Comparison of ENCODE assay signal across 8 mouse cellular contexts in the genomic region with DNA sequence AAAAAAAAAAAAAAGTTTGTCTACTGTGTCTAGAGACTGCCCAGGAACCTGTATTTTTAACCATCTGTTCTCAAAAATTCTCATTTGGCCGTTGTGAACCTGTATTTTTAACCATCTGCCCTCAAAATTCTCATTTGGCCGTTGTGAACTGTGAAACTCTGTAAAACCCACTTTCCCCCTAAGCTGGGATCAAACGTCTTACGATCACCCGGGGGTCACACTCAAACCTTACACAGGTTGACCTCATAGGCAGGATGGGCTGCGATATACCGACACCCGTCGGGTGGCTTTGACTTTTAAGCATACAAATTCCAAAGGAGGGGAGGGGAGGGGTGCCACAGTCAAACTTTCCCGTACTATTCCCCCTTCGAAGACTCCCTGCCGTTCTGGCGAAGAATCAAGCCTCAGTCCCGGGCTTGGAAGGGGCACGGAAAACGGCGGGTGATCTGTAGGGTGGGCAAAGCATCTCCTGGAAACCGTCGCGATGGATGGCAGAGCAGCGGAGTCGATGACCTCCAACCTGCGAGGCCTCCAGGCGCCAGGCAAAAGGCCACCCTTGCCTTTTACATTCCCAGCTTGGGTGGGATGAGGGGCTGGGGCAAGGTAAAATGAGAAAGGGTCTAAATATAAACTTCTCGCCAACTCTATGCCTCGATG. TPM values are rescaled to one million over a fixed set of nuclear protein-coding genes. Genes with fewer than 3 reads are reported as not detected.
DNase-seq lines count a peak whose midpoint lies in the region; ATAC-seq and TF ChIP-seq lines count a peak whose summit lies in the region.

No protein-coding gene starts in this region.

- DNase-seq in adrenal gland, adult (ENCODE audit: inconsistent age in 2 of 2, low spot score in 1 of 2): peak; percentile 45 to 73
- no peak for DNase-seq in adrenal gland, postnatal 4 days (ENCODE audit: low spot score in 2 of 2)
- DNase-seq in testis, postnatal 14 days (ENCODE audit: low spot score): no peak
- DNase-seq in hindbrain, embryonic 11.5 days (ENCODE audit: low spot score): peak; percentile 54
- peak; percentile 45 for DNase-seq in lung, postnatal 10 days
- DNase-seq in thymus, postnatal 36 days: peak; percentile 48 to 52
- DNase-seq in gastrocnemius, postnatal 4 days (ENCODE audit: low spot score in 2 of 2): no peak

- peaks cover 29% of the 10 kb centered on the region for H3K4me1 ChIP-seq in testis, adult 2 months (ENCODE audit: control insufficient read depth, insufficient read depth, low read length)
- peaks cover 14% of the 10 kb centered on the region; the same call in 1 of the 2 replicates for H3K4me1 ChIP-seq in hindbrain, embryonic 11.5 days (replicated peaks; ENCODE audit: control insufficient read depth, insufficient read depth, low read length)

- H3K4me3 ChIP-seq in testis, adult 2 months (ENCODE audit: control insufficient read depth, low read depth, low read length): peak overlapping the region; percentile 90
- peak overlapping the region; percentile 87 for H3K4me3 ChIP-seq in hindbrain, embryonic 11.5 days (ENCODE audit: low read depth, low read length)

- H3K4me2 ChIP-seq in hindbrain, embryonic 11.5 days (replicated peaks; ENCODE audit: low read depth, low read length): peak overlapping the region; percentile 85

- H3K9ac ChIP-seq in hindbrain, embryonic 11.5 days (ENCODE audit: low read depth, low read length): peak overlapping the region; percentile 87

- no peaks in the 10 kb centered on the region for H3K9me3 ChIP-seq in hindbrain, embryonic 11.5 days (ENCODE audit: control insufficient read depth, low read length)

- TF ChIP-seq CTCF in testis, adult 2 months (IDR thresholded peaks at IDR 0.05; ENCODE audit: control insufficient read depth, insufficient read depth, insufficient replicate concordance, low read depth, low read length): no peak

- no peaks in the 10 kb centered on the region for H3K27me3 ChIP-seq in testis, adult 2 months (ENCODE audit: control insufficient read depth, insufficient read depth, low read length)
- no peaks in the 10 kb centered on the region for H3K27me3 ChIP-seq in hindbrain, embryonic 11.5 days (ENCODE audit: control insufficient read depth, insufficient read depth, low read length)

- H3K27ac ChIP-seq in testis, adult 2 months (ENCODE audit: control insufficient read depth, insufficient read depth, low read depth, low read length): peak overlapping the region; percentile 22
- H3K27ac ChIP-seq in hindbrain, embryonic 11.5 days (ENCODE audit: low read depth, low read length): peak overlapping the region; percentile 97; the same call in 1 of the 2 replicates

- ATAC-seq in hindbrain, embryonic 11.5 days (ENCODE audit: low FRiP score): no peak

- H3K36me3 ChIP-seq in testis, adult 2 months (ENCODE audit: control insufficient read depth, insufficient read depth, low read length): no peaks in the 10 kb centered on the region; the same call in 1 of the 2 replicates
- no peaks in the 10 kb centered on the region for H3K36me3 ChIP-seq in hindbrain, embryonic 11.5 days (ENCODE audit: control insufficient read depth, insufficient read depth, low read length)

- no peak; the same call in 1 of the 2 replicates for TF ChIP-seq POLR2A in testis, adult 2 months (IDR thresholded peaks at IDR 0.05; ENCODE audit: control insufficient read depth, low read depth, low read length)

- WGBS in hindbrain, embryonic 11.5 days: 3% methylated on average over 26 of the region's 26 CpGs

RNA-seq across cellular contexts. Expression of a gene that starts 0.9 kb away (rescaled TPM):
- 100 to 1,000 TPM; 208 to 242 TPM for total RNA-seq in adrenal gland, postnatal 4 days (2021)
- 85.1 and 115 TPM in 2 replicates for polyA plus RNA-seq in testis, adult 2 months (2012; rRNA removed)
- polyA plus RNA-seq in hindbrain, embryonic 11.5 days (2014; fragmentation: Nextera tagmentation; extraction: Ambion mirVana): 41.2 and 44.1 TPM in 2 replicates
- total RNA-seq in gastrocnemius, postnatal 4 days (2021): 100 to 1,000 TPM; 198 to 217 TPM

RNA-seq across cellular contexts. Expression of a gene that starts 22.3 kb away (rescaled TPM):
- 10 to 100 TPM; 35.1 to 39.1 TPM for total RNA-seq in adrenal gland, postnatal 4 days (2021)
- polyA plus RNA-seq in testis, adult 2 months (2012; rRNA removed): 15.7 and 21.1 TPM in 2 replicates
- polyA plus RNA-seq in hindbrain, embryonic 11.5 days (2014; fragmentation: Nextera tagmentation; extraction: Ambion mirVana): 46.8 and 57.2 TPM in 2 replicates
- total RNA-seq in gastrocnemius, postnatal 4 days (2021): 10 to 100 TPM; 19.9 to 20.3 TPM

RNA-seq across cellular contexts. Expression of a gene that starts 37.1 kb away (rescaled TPM):
- total RNA-seq in adrenal gland, postnatal 4 days (2021): 1 to 10 TPM; 4.5 to 5.0 TPM
- 7.2 and 9.1 TPM in 2 replicates for polyA plus RNA-seq in testis, adult 2 months (2012; rRNA removed)
- 5.0 and 7.6 TPM in 2 replicates for polyA plus RNA-seq in hindbrain, embryonic 11.5 days (2014; fragmentation: Nextera tagmentation; extraction: Ambion mirVana)
- 1 to 10 TPM; 4.2 to 5.1 TPM for total RNA-seq in gastrocnemius, postnatal 4 days (2021)

RNA-seq across cellular contexts. Expression of a gene that starts 37.9 kb away (rescaled TPM):
- total RNA-seq in adrenal gland, postnatal 4 days (2021): 100 to 1,000 TPM; 166 to 191 TPM
- 11.2 and 12.1 TPM in 2 replicates for polyA plus RNA-seq in testis, adult 2 months (2012; rRNA removed)
- 22.9 and 30.8 TPM in 2 replicates for polyA plus RNA-seq in hindbrain, embryonic 11.5 days (2014; fragmentation: Nextera tagmentation; extraction: Ambion mirVana)
- 10 to 100 TPM; 74.6 to 78.1 TPM for total RNA-seq in gastrocnemius, postnatal 4 days (2021)

RNA-seq across cellular contexts. Expression of a gene that starts 59.0 kb away (rescaled TPM):
- total RNA-seq in adrenal gland, postnatal 4 days (2021): under 1 TPM in 1 of 2 experiments, not detected in 1; 0.73 TPM
- not detected in 2 replicates for polyA plus RNA-seq in testis, adult 2 months (2012; rRNA removed)
- polyA plus RNA-seq in hindbrain, embryonic 11.5 days (2014; fragmentation: Nextera tagmentation; extraction: Ambion mirVana): 24.9 and 34.4 TPM in 2 replicates
- total RNA-seq in gastrocnemius, postnatal 4 days (2021): not detected

Comparison
In these comparisons a context has a peak if more than half of its experiments do, and no peak if none do; other contexts are left out.
1. DNase-seq: peak in adrenal gland, adult (2 of 2), hindbrain, embryonic 11.5 days (single experiment), lung, postnatal 10 days (single experiment) and thymus, postnatal 36 days (2 of 2); none in adrenal gland, postnatal 4 days (0 of 2), testis, postnatal 14 days (single experiment) and gastrocnemius, postnatal 4 days (0 of 2).